Mouse (Mus musculus) myocyte (in vitro differentiated cells): ENCODE data around the gene Sdsl.

ENCODE experiments used
- CEBPB ChIP-seq: IDR thresholded peaks from 2 replicates; pipeline ENCODE4 v1.6.1; 2011; ENCODE audit warnings: mild to moderate bottlenecking, moderate library complexity; ENCODE audit not compliant: poor library complexity, insufficient read depth, severe bottlenecking
- E2F4 ChIP-seq: IDR thresholded peaks from one replicate; pipeline ENCODE4 v1.6.1; 2011; ENCODE audit warnings: mild to moderate bottlenecking, control low read depth, moderate library complexity; ENCODE audit not compliant: insufficient read depth
- MAX ChIP-seq: IDR thresholded peaks from one replicate; pipeline ENCODE4 v1.6.1; 2011; ENCODE audit warnings: low read depth, mild to moderate bottlenecking, control low read depth
- MYOD1 ChIP-seq, 3 experiments: IDR thresholded peaks; one replicate each; pipeline ENCODE4 v1.6.1; 2011; ENCODE audit warnings: control low read depth in 2 of 3, low read depth in 2 of 3, mild to moderate bottlenecking in 2 of 3, moderate library complexity in 1 of 3; ENCODE audit not compliant: insufficient read length in 2 of 3, control insufficient read depth in 1 of 3
- MYOG ChIP-seq, 3 experiments: IDR thresholded peaks; one replicate each; pipeline ENCODE4 v1.6.1; 2011; ENCODE audit warnings: control low read depth in 2 of 3, low read depth in 2 of 3, mild to moderate bottlenecking in 2 of 3; ENCODE audit not compliant: insufficient read length in 2 of 3, control insufficient read depth in 1 of 3, insufficient read depth in 1 of 3
- POLR2A ChIP-seq: IDR thresholded peaks from one replicate; pipeline ENCODE4 v1.6.1; 2011; ENCODE audit warnings: low read depth, mild to moderate bottlenecking, control low read depth, moderate library complexity; ENCODE audit not compliant: insufficient read length
- POLR2AphosphoS2 ChIP-seq: IDR thresholded peaks from one replicate; pipeline ENCODE4 v1.6.1; 2011; ENCODE audit warnings: low read depth, control low read depth; ENCODE audit not compliant: insufficient read length
- REST ChIP-seq: IDR thresholded peaks from one replicate; pipeline ENCODE4 v1.6.1; 2011; ENCODE audit warnings: mild to moderate bottlenecking, control low read depth, moderate library complexity; ENCODE audit not compliant: insufficient read depth, insufficient read length
- SRF ChIP-seq: IDR thresholded peaks from one replicate; pipeline ENCODE4 v1.6.1; 2011; ENCODE audit warnings: low read depth; ENCODE audit not compliant: control insufficient read depth, insufficient read length
- TCF12 ChIP-seq: IDR thresholded peaks from one replicate; pipeline ENCODE4 v1.6.1; 2011; ENCODE audit warnings: mild to moderate bottlenecking, control low read depth; ENCODE audit not compliant: poor library complexity, insufficient read depth, severe bottlenecking
- TCF3 ChIP-seq: IDR thresholded peaks from one replicate; pipeline ENCODE4 v1.6.1; 2011; ENCODE audit warnings: low read depth, control low read depth; ENCODE audit not compliant: insufficient read length
- USF1 ChIP-seq: IDR thresholded peaks from one replicate; pipeline ENCODE4 v1.6.1; 2011; ENCODE audit warnings: low read depth, mild to moderate bottlenecking, control low read depth, moderate library complexity

DNA sequence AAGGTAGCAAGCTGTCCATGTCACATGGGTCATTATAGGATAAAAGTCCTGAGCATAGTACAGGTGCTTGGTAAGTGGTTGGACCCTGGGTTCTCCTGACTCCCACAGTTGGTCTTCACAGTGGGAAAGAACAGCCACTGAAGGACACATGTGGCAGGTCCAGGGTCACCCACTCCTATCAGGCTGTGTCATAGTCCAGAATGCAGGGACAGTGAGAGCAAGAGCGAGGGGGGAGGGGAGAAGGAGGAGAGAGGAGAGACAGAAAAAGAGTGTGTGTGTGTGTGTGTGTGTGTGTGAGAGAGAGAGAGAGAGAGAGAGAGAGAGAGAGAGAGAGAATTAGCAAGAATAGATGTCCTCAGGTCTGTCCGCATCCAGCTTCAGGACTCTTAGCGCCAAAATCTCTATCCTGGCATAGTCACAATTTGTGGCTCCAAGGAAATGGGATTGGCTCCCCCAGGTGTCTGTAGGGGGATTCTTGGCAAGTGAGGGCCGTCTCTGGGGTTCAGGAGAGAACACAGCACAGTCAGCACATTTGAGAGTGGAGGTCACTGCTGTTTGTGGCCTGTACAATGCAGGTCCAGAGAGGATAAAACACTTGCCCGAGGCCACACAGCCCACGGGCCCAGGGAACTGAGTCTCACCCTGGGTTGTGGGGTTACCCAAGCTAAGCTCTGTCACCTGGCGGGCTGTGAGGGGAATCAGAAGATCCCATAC, 15.6 kb downstream of the Sdsl start:
- no peak for TF ChIP-seq POLR2A
- no peak for TF ChIP-seq MAX
- TF ChIP-seq TCF12: no peak
- no peak for TF ChIP-seq USF1
- TF ChIP-seq POLR2AphosphoS2: no peak
- no peak for TF ChIP-seq E2F4
- TF ChIP-seq MYOD1 (IDR thresholded peaks at IDR 0.05; ENCODE audit: control insufficient read depth in 1 of 3, insufficient read length in 2 of 3, low read depth in 2 of 3): no peak
- TF ChIP-seq CEBPB: no peak
- TF ChIP-seq REST: no peak
- TF ChIP-seq SRF: no peak
- TF ChIP-seq MYOG (IDR thresholded peaks at IDR 0.05; ENCODE audit: control insufficient read depth in 1 of 3, insufficient read depth in 1 of 3, insufficient read length in 2 of 3, low read depth in 2 of 3): no peak
- no peak for TF ChIP-seq TCF3
